Mouse (Mus musculus) midbrain, embryonic 13.5 days (tissue): ENCODE measurements around the gene Acot11. TPM values are rescaled to one million over a fixed set of nuclear protein-coding genes. Genes with fewer than 3 reads are reported as not detected.

ENCODE experiments used
- ATAC-seq: fragments of 200-750 bp; cut with Nextera tagmentation; 2 replicates; pipeline ENCODE4 v1.8.0; 2017; ENCODE audit warnings: mild to moderate bottlenecking, moderate TSS enrichment, moderate library complexity
- H3K27ac ChIP-seq: fragments of 300-500 bp; sonication (generic); 2 replicates; pipeline ENCODE4 v1.5.1; 2015; ENCODE audit warnings: inconsistent platforms, mild to moderate bottlenecking, moderate library complexity
- H3K27me3 ChIP-seq: fragments of 300-500 bp; sonication (generic); 2 replicates; pipeline ENCODE4 v1.6.1; 2015; ENCODE audit warnings: mild to moderate bottlenecking, inconsistent platforms
- H3K36me3 ChIP-seq: fragments of 300-500 bp; sonication (generic); 2 replicates; pipeline ENCODE4 v1.6.1; 2015; ENCODE audit warnings: mild to moderate bottlenecking, inconsistent platforms
- H3K4me1 ChIP-seq: fragments of 300-500 bp; sonication (generic); replicated peaks from 2 replicates; pipeline ENCODE4 v1.6.1; 2015; ENCODE audit warnings: inconsistent platforms
- H3K4me2 ChIP-seq: fragments of 300-500 bp; sonication (generic); replicated peaks from 2 replicates; pipeline ENCODE4 v1.6.1; 2015; ENCODE audit warnings: moderate library complexity, mild to moderate bottlenecking, inconsistent platforms
- H3K4me3 ChIP-seq: fragments of 300-500 bp; sonication (generic); replicated peaks from 2 replicates; pipeline ENCODE4 v1.5.1; 2015; ENCODE audit warnings: mild to moderate bottlenecking, inconsistent platforms
- H3K9ac ChIP-seq: fragments of 300-500 bp; sonication (generic); replicated peaks from 2 replicates; pipeline ENCODE4 v1.6.1; 2015; ENCODE audit warnings: mild to moderate bottlenecking, inconsistent platforms
- H3K9me3 ChIP-seq: fragments of 300-500 bp; sonication (generic); 2 replicates; pipeline ENCODE4 v1.6.1; 2016; ENCODE audit warnings: mild to moderate bottlenecking, inconsistent platforms
- WGBS: fragments of 180-500 bp; shearing (Covaris S2); methylation state at CpG from one replicate; pipeline ENCODE4 v1.1.7; 2015; 5-methylcytosine and 5-hydroxymethylcytosine counted together
- polyA plus RNA-seq: library from polyadenylated mRNA; unstranded; fragments of >200 nt; fragmentation: Nextera tagmentation; extraction: Ambion mirVana; gene quantifications from 2 replicates; pipeline ENCODE4 v1.2.1, GENCODE M21; 2015

Acot11 gene
- polyA plus RNA-seq = 1.00 and 1.4 TPM in 2 replicates

DNA sequence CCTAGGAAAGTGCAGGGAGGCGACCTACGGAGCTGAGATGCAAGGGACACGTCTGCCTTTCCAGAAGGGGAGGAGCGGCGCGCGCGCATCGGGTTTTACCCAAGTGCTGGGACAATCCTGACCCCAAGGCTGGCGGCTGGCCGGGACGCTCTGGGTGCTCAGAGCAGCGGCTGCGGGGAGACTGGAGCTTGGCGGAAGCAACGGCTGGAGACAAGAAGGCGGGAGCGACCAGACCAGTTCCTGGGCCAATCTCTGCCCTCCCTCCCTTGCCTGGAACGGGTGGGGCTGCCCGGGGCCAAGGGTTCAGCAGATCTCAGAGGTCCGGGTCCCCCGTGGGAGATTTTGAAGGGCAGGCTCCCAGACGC, at the start of gene Acot11:
Acot11 (minus strand) TSS at position 89 of the 365 bp plus-strand sequence.
- H3K4me2 ChIP-seq = peak within 1 kb of the TSS; percentile 35
- H3K4me1 ChIP-seq = peaks cover 9% of the 10 kb centered on the region
- 6% methylated on average over 23 of the region's 23 CpGs for WGBS
- no peaks in the 10 kb centered on the region for H3K36me3 ChIP-seq
- peak; percentile 55 for ATAC-seq
- no peak within 1 kb of the TSS for H3K4me3 ChIP-seq
- no peak within 1 kb of the TSS for H3K27ac ChIP-seq
- peaks cover 10% of the 10 kb centered on the region for H3K27me3 ChIP-seq
- no peak within 1 kb of the TSS; the same call in 1 of the 2 replicates for H3K9ac ChIP-seq
- no peaks in the 10 kb centered on the region; the same call in 1 of the 2 replicates for H3K9me3 ChIP-seq

- H3K4me1 ChIP-seq = peaks cover 22% of the 10 kb centered on the region
- peak overlapping the region; percentile 25 for H3K27ac ChIP-seq
- H3K36me3 ChIP-seq = no peaks in the 10 kb centered on the region
- 52% methylated on average over 12 of the region's 12 CpGs for WGBS
- no peaks in the 10 kb centered on the region for H3K9me3 ChIP-seq
- no peak overlapping the region for H3K4me3 ChIP-seq
- no peak overlapping the region for H3K9ac ChIP-seq
- ATAC-seq = 0 out of 2 replicates have a peak, but pooled peaks have one; percentile 14
- H3K4me2 ChIP-seq = no peak overlapping the region
- no peaks in the 10 kb centered on the region for H3K27me3 ChIP-seq
Measured at GRCm38 (mm10) chr4:106848290-106849092, 43.7 kb upstream of the Acot11 start.

DNA sequence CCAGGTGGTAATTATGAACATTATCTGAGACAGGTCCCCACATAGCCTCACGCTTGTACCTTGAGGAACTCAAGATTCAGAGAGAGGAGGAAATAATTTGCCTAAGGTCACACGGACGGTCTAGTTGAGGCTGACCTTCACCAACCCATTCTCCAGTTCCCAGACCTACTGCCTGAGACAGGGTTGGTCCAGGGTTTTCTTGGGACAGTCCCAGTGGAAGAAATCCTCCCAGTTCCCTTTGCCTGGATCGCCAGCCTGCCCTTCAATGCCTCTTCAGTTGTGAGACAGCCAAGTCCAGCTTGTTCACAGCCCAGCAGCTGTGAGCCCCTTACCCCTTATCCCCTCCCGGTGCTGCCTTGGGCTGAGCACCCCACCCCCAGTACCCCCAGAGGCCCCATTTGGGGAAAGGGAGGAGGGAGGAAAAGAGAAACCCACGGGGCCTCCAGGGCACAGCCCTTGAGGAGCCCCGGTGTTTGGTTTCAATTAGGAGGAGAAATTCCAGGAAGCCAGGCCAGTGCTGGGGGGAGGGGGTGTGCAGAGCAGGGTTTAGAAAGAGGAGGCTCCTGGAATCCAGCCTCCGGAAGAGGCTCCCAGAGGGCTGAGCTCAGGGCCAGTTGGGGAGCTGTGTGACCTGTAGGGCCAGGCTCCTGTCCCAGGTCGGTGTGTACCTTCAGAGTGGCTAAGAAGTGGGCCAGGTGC, 42.9 kb upstream of the Acot11 start:
- Histone ChIP-seq H3K4me3 (no peak overlapping the region), H3K27ac (peak overlapping the region; percentile 25), H3K36me3 (no peaks in the 10 kb centered on the region), H3K4me1 (peaks cover 22% of the 10 kb centered on the region), H3K4me2 (no peak overlapping the region), H3K9ac (peak overlapping the region; percentile 28; the same call in 1 of the 2 replicates), H3K9me3 (no peaks in the 10 kb centered on the region), H3K27me3 (no peaks in the 10 kb centered on the region)
- peak; percentile 37 for ATAC-seq
- 18% methylated on average over 9 of the region's 9 CpGs for WGBS

GRCm38 (mm10) chr4:106842561-106842960, 37.8 kb upstream of the Acot11 start:
- peaks cover 51% of the 10 kb centered on the region for H3K4me1 ChIP-seq
- no peak for ATAC-seq
- H3K4me3 ChIP-seq = no peak overlapping the region
- no peaks in the 10 kb centered on the region for H3K9me3 ChIP-seq
- no peaks in the 10 kb centered on the region for H3K27me3 ChIP-seq
- H3K9ac ChIP-seq = 0 out of 2 replicates have a peak overlapping the region, but pooled peaks have one; percentile 3
- 55% methylated on average over 8 of the region's 8 CpGs for WGBS
- H3K36me3 ChIP-seq = no peaks in the 10 kb centered on the region
- no peak overlapping the region for H3K4me2 ChIP-seq
- H3K27ac ChIP-seq = 0 out of 2 replicates have a peak overlapping the region, but pooled peaks have one; percentile 99

GRCm38 (mm10) chr4:106841856-106842255, 37.1 kb upstream of the Acot11 start:
- H3K27ac ChIP-seq = peak overlapping the region; percentile 99
- H3K4me1 ChIP-seq = peaks cover 51% of the 10 kb centered on the region

GRCm38 (mm10) chr4:106841303-106841702, 36.5 kb upstream of the Acot11 start:
- Histone ChIP-seq H3K4me3 (peak overlapping the region; percentile 52; the same call in 1 of the 2 replicates), H3K9ac (peak overlapping the region; percentile 69), H3K27me3 (0 out of 2 replicates have a peak, but pooled peaks cover under 1% of the 10 kb centered on the region), H3K27ac (peak overlapping the region; percentile 99), H3K9me3 (no peaks in the 10 kb centered on the region), H3K4me2 (peak overlapping the region; percentile 99), H3K4me1 (peaks cover 56% of the 10 kb centered on the region), H3K36me3 (no peaks in the 10 kb centered on the region)
- no peak for ATAC-seq
- WGBS = 7% methylated on average over 7 of the region's 7 CpGs

More at GRCm38 (mm10) chr4:106841856-106842255, 37.1 kb upstream of the Acot11 start:
- Histone ChIP-seq H3K9me3 (no peaks in the 10 kb centered on the region), H3K36me3 (no peaks in the 10 kb centered on the region), H3K27me3 (no peaks in the 10 kb centered on the region), H3K9ac (no peak overlapping the region; the same call in 1 of the 2 replicates), H3K4me3 (no peak overlapping the region), H3K4me2 (peak overlapping the region; percentile 99)
- no peak for ATAC-seq
- 64% methylated on average over 7 of the region's 7 CpGs for WGBS

- H3K9me3 ChIP-seq = no peaks in the 10 kb centered on the region
- H3K27ac ChIP-seq = peak overlapping the region; percentile 99
- H3K4me2 ChIP-seq = peak overlapping the region; percentile 99
- WGBS = 2% methylated on average over 6 of the region's 6 CpGs
- peak overlapping the region; percentile 52 for H3K4me3 ChIP-seq
- H3K27me3 ChIP-seq = 0 out of 2 replicates have a peak, but pooled peaks cover 3% of the 10 kb centered on the region
- H3K36me3 ChIP-seq = no peaks in the 10 kb centered on the region
- ATAC-seq = no peak
- H3K4me1 ChIP-seq = peaks cover 62% of the 10 kb centered on the region
- H3K9ac ChIP-seq = peak overlapping the region; percentile 69
Measured at GRCm38 (mm10) chr4:106840651-106841145, 35.9 kb upstream of the Acot11 start.

DNA sequence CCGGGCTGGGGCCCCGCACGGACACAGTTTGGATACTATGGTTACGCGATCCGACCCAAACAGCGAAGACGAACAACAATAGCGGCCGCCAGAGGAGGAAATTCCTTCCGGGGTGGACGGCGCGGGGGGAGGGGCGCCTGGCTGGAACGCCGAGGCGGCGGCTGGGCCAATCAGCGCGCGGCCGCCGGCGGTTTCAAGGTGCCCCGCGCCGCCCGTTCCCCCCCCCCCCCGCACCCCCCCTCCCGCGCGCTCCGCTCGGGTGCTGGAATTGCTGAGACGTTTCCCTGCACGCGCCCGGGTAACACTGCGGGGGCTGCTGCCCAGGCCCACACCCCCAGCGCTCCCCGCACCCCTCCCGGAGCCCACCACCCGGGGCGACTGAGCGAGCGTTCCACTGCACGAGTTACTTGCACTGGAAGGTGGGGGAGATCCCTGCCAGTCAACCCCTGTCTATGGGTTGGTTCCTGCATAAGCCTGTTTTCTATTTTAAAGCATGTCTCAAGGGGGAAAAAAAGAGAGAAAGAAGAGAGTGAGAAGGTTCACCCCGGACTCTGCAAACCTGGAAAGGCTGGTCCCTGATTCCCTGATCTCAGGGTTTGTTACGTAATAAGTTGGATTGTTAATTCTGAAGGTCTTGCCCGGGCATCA, 35.3 kb upstream of the Acot11 start:
- peak overlapping the region; percentile 99 for H3K27ac ChIP-seq
- H3K9ac ChIP-seq = peak overlapping the region; percentile 92
- peak overlapping the region; percentile 99 for H3K4me2 ChIP-seq
- peak; percentile 59 for ATAC-seq
- H3K36me3 ChIP-seq = no peaks in the 10 kb centered on the region
- WGBS = 0% methylated on average over 26 of the region's 51 CpGs
- peak overlapping the region; percentile 52 for H3K4me3 ChIP-seq
- H3K9me3 ChIP-seq = no peaks in the 10 kb centered on the region
- H3K27me3 ChIP-seq = 0 out of 2 replicates have a peak, but pooled peaks cover 3% of the 10 kb centered on the region
- peaks cover 62% of the 10 kb centered on the region for H3K4me1 ChIP-seq

- ATAC-seq = no peak; the same call in 1 of the 2 replicates
- Histone ChIP-seq H3K4me3 (peak overlapping the region; percentile 52), H3K9me3 (no peaks in the 10 kb centered on the region), H3K9ac (peak overlapping the region; percentile 92), H3K36me3 (no peaks in the 10 kb centered on the region), H3K4me1 (peaks cover 62% of the 10 kb centered on the region), H3K27me3 (0 out of 2 replicates have a peak, but pooled peaks cover 3% of the 10 kb centered on the region), H3K4me2 (peak overlapping the region; percentile 99), H3K27ac (peak overlapping the region; percentile 99)
- under 1% methylated on average over 32 of the region's 32 CpGs for WGBS
Measured at GRCm38 (mm10) chr4:106839254-106839834, 34.5 kb upstream of the Acot11 start.

- Histone ChIP-seq H3K9me3 (no peaks in the 10 kb centered on the region), H3K27ac (peak overlapping the region; percentile 99), H3K27me3 (0 out of 2 replicates have a peak, but pooled peaks cover 3% of the 10 kb centered on the region), H3K4me2 (peak overlapping the region; percentile 99), H3K4me1 (peaks cover 62% of the 10 kb centered on the region), H3K4me3 (peak overlapping the region; percentile 52), H3K36me3 (no peaks in the 10 kb centered on the region), H3K9ac (peak overlapping the region; percentile 92)
- peak; percentile 86 for ATAC-seq
- WGBS = under 1% methylated on average over 33 of the region's 36 CpGs
Measured at GRCm38 (mm10) chr4:106838548-106839253, 33.9 kb upstream of the Acot11 start.
